Mouse (Mus musculus): Measurements from ENCODE around the gene Gdf15.

GRCm38 (mm10) chr8:70606780-70607602 lies 25.3 kb downstream of the Gdf15 start:
- TF ChIP-seq POLR2A (IDR thresholded peaks at IDR 0.05; ENCODE audit: extremely low read depth, insufficient read depth, low read length) (no peak), CTCF (IDR thresholded peaks at IDR 0.05; ENCODE audit: extremely low read depth, insufficient read depth, low read length) (no peak)
